Mouse (Mus musculus) hindbrain, embryonic 11.5 days (tissue): ENCODE measurements at regions not wholly inside any gene's neighbourhood (a gene's known extent, or its start where the extent isn't known, plus 50 kb on each side); places are given as distances from the start of the nearest gene placed in this dataset.

ENCODE experiments used
- ATAC-seq: fragments of 200-750 bp; cut with Nextera tagmentation; 2 replicates; pipeline ENCODE4 v1.8.0; 2017; ENCODE audit warnings: mild to moderate bottlenecking, moderate TSS enrichment, moderate library complexity; ENCODE audit not compliant: low FRiP score
- DNase-seq: peaks from one replicate; pipeline ENCODE4 v3.0.0-alpha.2; 2015; ENCODE audit warnings: low spot score
- H3K27ac ChIP-seq: fragments of 300-500 bp; sonication (generic); 2 replicates; pipeline ENCODE4 v1.5.1; 2014; ENCODE audit warnings: mild to moderate bottlenecking, low read depth, low read length
- H3K27me3 ChIP-seq: fragments of 300-500 bp; sonication (generic); 2 replicates; pipeline ENCODE4 v1.6.1; 2014; ENCODE audit warnings: mild to moderate bottlenecking, low read length, moderate library complexity, mixed read lengths; ENCODE audit not compliant: control insufficient read depth, insufficient read depth
- H3K36me3 ChIP-seq: fragments of 300-500 bp; sonication (generic); 2 replicates; pipeline ENCODE4 v1.6.1; 2014; ENCODE audit warnings: mild to moderate bottlenecking, low read length, moderate library complexity, mixed read lengths; ENCODE audit not compliant: control insufficient read depth, insufficient read depth
- H3K4me1 ChIP-seq: fragments of 300-500 bp; sonication (generic); replicated peaks from 2 replicates; pipeline ENCODE4 v1.6.1; 2014; ENCODE audit warnings: low read length, mixed read lengths; ENCODE audit not compliant: control insufficient read depth, insufficient read depth
- H3K4me2 ChIP-seq: fragments of 300-500 bp; sonication (generic); replicated peaks from 2 replicates; pipeline ENCODE4 v1.6.1; 2014; ENCODE audit warnings: mild to moderate bottlenecking, low read depth, low read length
- H3K4me3 ChIP-seq: fragments of 300-500 bp; sonication (generic); 2 replicates; pipeline ENCODE4 v1.5.1; 2014; ENCODE audit warnings: low read depth, low read length
- H3K9ac ChIP-seq: fragments of 300-500 bp; sonication (generic); 2 replicates; pipeline ENCODE4 v1.6.1; 2014; ENCODE audit warnings: low read depth, low read length
- H3K9me3 ChIP-seq: fragments of 300-500 bp; sonication (generic); 2 replicates; pipeline ENCODE4 v1.6.1; 2016; ENCODE audit warnings: low read length; ENCODE audit not compliant: control insufficient read depth
- WGBS: fragments of 180-500 bp; shearing (Covaris S2); extraction: QIAGEN DNeasy Blood & Tissue Kit; methylation state at CpG from one replicate; pipeline ENCODE4 v1.1.7; 2014; 5-methylcytosine and 5-hydroxymethylcytosine counted together

GRCm38 (mm10) chr2:115268247-115268646 lies 313.3 kb upstream of the BC052040 start:
- H3K9me3 ChIP-seq = no peaks in the 10 kb centered on the region
- H3K9ac ChIP-seq = no peak overlapping the region
- H3K4me2 ChIP-seq = no peak overlapping the region
- DNase-seq (no peak), ATAC-seq (no peak)
- H3K27me3 ChIP-seq = no peaks in the 10 kb centered on the region
- H3K4me3 ChIP-seq = no peak overlapping the region
- no peaks in the 10 kb centered on the region for H3K4me1 ChIP-seq
- WGBS = 85% methylated on average over 7 of the region's 7 CpGs
- H3K27ac ChIP-seq = no peak overlapping the region
- no peaks in the 10 kb centered on the region for H3K36me3 ChIP-seq

GRCm38 (mm10) chr2:115277421-115277820 lies 304.1 kb upstream of the BC052040 start:
- no peak for ATAC-seq
- Histone ChIP-seq H3K27me3 (no peaks in the 10 kb centered on the region), H3K27ac (no peak overlapping the region), H3K9ac (no peak overlapping the region), H3K36me3 (no peaks in the 10 kb centered on the region), H3K4me2 (no peak overlapping the region), H3K4me1 (no peaks in the 10 kb centered on the region), H3K9me3 (no peaks in the 10 kb centered on the region), H3K4me3 (no peak overlapping the region)
- 68% methylated on average over 4 of the region's 4 CpGs for WGBS
- DNase-seq = no peak

- Histone ChIP-seq H3K4me2 (no peak overlapping the region), H3K27me3 (no peaks in the 10 kb centered on the region), H3K4me3 (no peak overlapping the region), H3K4me1 (no peaks in the 10 kb centered on the region), H3K36me3 (no peaks in the 10 kb centered on the region), H3K9me3 (no peaks in the 10 kb centered on the region), H3K9ac (no peak overlapping the region), H3K27ac (no peak overlapping the region)
- DNase-seq = no peak
- ATAC-seq = no peak
- WGBS = 94% methylated on average over 2 of the region's 2 CpGs
Measured at GRCm38 (mm10) chr2:115293020-115293419, 288.5 kb upstream of the BC052040 start.

GRCm38 (mm10) chr2:115297463-115297862 lies 284.1 kb upstream of the BC052040 start:
- no peaks in the 10 kb centered on the region for H3K27me3 ChIP-seq
- H3K9ac ChIP-seq = no peak overlapping the region
- DNase-seq (no peak), ATAC-seq (no peak)
- no peaks in the 10 kb centered on the region for H3K4me1 ChIP-seq
- H3K9me3 ChIP-seq = no peaks in the 10 kb centered on the region
- 64% methylated on average over 6 of the region's 6 CpGs for WGBS
- no peaks in the 10 kb centered on the region for H3K36me3 ChIP-seq
- no peak overlapping the region for H3K4me2 ChIP-seq
- H3K27ac ChIP-seq = no peak overlapping the region
- no peak overlapping the region for H3K4me3 ChIP-seq

- no peak for ATAC-seq
- no peak overlapping the region for H3K4me2 ChIP-seq
Measured at GRCm38 (mm10) chr2:115307248-115307647, 274.3 kb upstream of the BC052040 start.

GRCm38 (mm10) chr2:115309856-115310631 lies 271.5 kb upstream of the BC052040 start:
- Histone ChIP-seq H3K36me3 (no peaks in the 10 kb centered on the region), H3K27ac (no peak overlapping the region), H3K27me3 (no peaks in the 10 kb centered on the region), H3K9me3 (no peaks in the 10 kb centered on the region), H3K4me3 (no peak overlapping the region), H3K4me2 (no peak overlapping the region), H3K9ac (no peak overlapping the region), H3K4me1 (peaks cover 5% of the 10 kb centered on the region; the same call in 1 of the 2 replicates)
- DNase-seq (peak; percentile 41), ATAC-seq (peak; percentile 87)
- 28% methylated on average over 4 of the region's 4 CpGs for WGBS

More at GRCm38 (mm10) chr2:115307248-115307647, 274.3 kb upstream of the BC052040 start:
- Histone ChIP-seq H3K4me1 (peaks cover 5% of the 10 kb centered on the region; the same call in 1 of the 2 replicates), H3K36me3 (no peaks in the 10 kb centered on the region), H3K27ac (no peak overlapping the region), H3K9ac (no peak overlapping the region), H3K9me3 (no peaks in the 10 kb centered on the region), H3K27me3 (no peaks in the 10 kb centered on the region), H3K4me3 (no peak overlapping the region)
- DNase-seq = no peak
- WGBS = 78% methylated on average over 4 of the region's 4 CpGs

GRCm38 (mm10) chr2:115318551-115318950 lies 263.0 kb upstream of the BC052040 start:
- H3K4me3 ChIP-seq = no peak overlapping the region
- ATAC-seq (no peak), DNase-seq (no peak)
- no peaks in the 10 kb centered on the region for H3K4me1 ChIP-seq
- no peak overlapping the region for H3K9ac ChIP-seq
- no peaks in the 10 kb centered on the region for H3K36me3 ChIP-seq
- no peaks in the 10 kb centered on the region for H3K9me3 ChIP-seq
- H3K27ac ChIP-seq = no peak overlapping the region
- 88% methylated on average over 3 of the region's 3 CpGs for WGBS
- no peaks in the 10 kb centered on the region for H3K27me3 ChIP-seq
- H3K4me2 ChIP-seq = no peak overlapping the region

GRCm38 (mm10) chr2:115322582-115322981 lies 258.9 kb upstream of the BC052040 start:
- H3K4me2 ChIP-seq = no peak overlapping the region
- 31% methylated on average over 5 of the region's 5 CpGs for WGBS
- ATAC-seq = no peak

GRCm38 (mm10) chr2:115326526-115326925 lies 255.0 kb upstream of the BC052040 start:
- WGBS = 90% methylated on average over 2 of the region's 2 CpGs
- Histone ChIP-seq H3K9ac (no peak overlapping the region), H3K4me2 (no peak overlapping the region), H3K9me3 (no peaks in the 10 kb centered on the region), H3K36me3 (no peaks in the 10 kb centered on the region), H3K4me3 (no peak overlapping the region), H3K27me3 (no peaks in the 10 kb centered on the region), H3K27ac (no peak overlapping the region), H3K4me1 (no peaks in the 10 kb centered on the region)
- ATAC-seq = no peak
- DNase-seq = no peak

More at GRCm38 (mm10) chr2:115322582-115322981, 258.9 kb upstream of the BC052040 start:
- Histone ChIP-seq H3K27ac (no peak overlapping the region), H3K4me3 (no peak overlapping the region), H3K9me3 (no peaks in the 10 kb centered on the region), H3K36me3 (no peaks in the 10 kb centered on the region), H3K9ac (no peak overlapping the region), H3K4me1 (no peaks in the 10 kb centered on the region), H3K27me3 (no peaks in the 10 kb centered on the region)
- DNase-seq = no peak
